Mouse (Mus musculus) MEL (cell line): ENCODE data around the gene Rdh8.

Experiments used
- CTCF ChIP-seq, 3 experiments: IDR thresholded peaks in 2 of 3; conservative IDR thresholded peaks in 1 of 3; 2 replicates each; pipeline ENCODE4 v1.5.1; 2011 to 2012; ENCODE audit warnings: low read length in 3 of 3, low read depth in 2 of 3, mild to moderate bottlenecking in 2 of 3, improper control_type of control experiment in 1 of 3, inconsistent platforms in 1 of 3, mixed read lengths in 1 of 3, moderate library complexity in 1 of 3; ENCODE audit not compliant: control insufficient read depth in 1 of 3, insufficient read depth in 1 of 3, poor library complexity in 1 of 3, severe bottlenecking in 1 of 3
- GATA1 ChIP-seq: IDR thresholded peaks from 2 replicates; pipeline ENCODE4 v1.6.1; 2011; ENCODE audit warnings: low read depth, low read length, improper control_type of control experiment
- MAFK ChIP-seq: IDR thresholded peaks from 2 replicates; pipeline ENCODE4 v1.6.1; 2011; ENCODE audit warnings: low read depth, mild to moderate bottlenecking, low read length, improper control_type of control experiment, borderline replicate concordance
- POLR2A ChIP-seq, 2 experiments: IDR thresholded peaks; 2 replicates each; pipeline ENCODE4 v1.6.1; 2011 to 2012; ENCODE audit warnings: low read length in 2 of 2, mild to moderate bottlenecking in 2 of 2, control low read depth in 1 of 2, improper control_type of control experiment in 1 of 2, low read depth in 1 of 2, moderate library complexity in 1 of 2; ENCODE audit not compliant: control insufficient read depth in 1 of 2, insufficient read depth in 1 of 2, poor library complexity in 1 of 2
- POLR2AphosphoS5 ChIP-seq: IDR thresholded peaks from 2 replicates; pipeline ENCODE4 v1.6.1; 2012; ENCODE audit warnings: low read depth, borderline replicate concordance, mild to moderate bottlenecking, inconsistent platforms, low read length, moderate library complexity, mixed read lengths
- RCOR1 ChIP-seq: IDR thresholded peaks from 2 replicates; pipeline ENCODE4 v1.6.1; 2012; ENCODE audit warnings: low read depth, mild to moderate bottlenecking, inconsistent platforms, low read length, improper control_type of control experiment
- USF2 ChIP-seq, 2 experiments: IDR thresholded peaks; 2 replicates each; pipeline ENCODE4 v1.6.1; 2011 to 2012; ENCODE audit warnings: improper control_type of control experiment in 2 of 2, low read length in 2 of 2, borderline replicate concordance in 1 of 2, inconsistent platforms in 1 of 2, low read depth in 1 of 2, mild to moderate bottlenecking in 1 of 2; ENCODE audit not compliant: insufficient read depth in 1 of 2
- ZMIZ1 ChIP-seq: IDR thresholded peaks from 2 replicates; pipeline ENCODE4 v1.6.1; 2012; ENCODE audit warnings: low read depth, mild to moderate bottlenecking, inconsistent platforms, low read length, improper control_type of control experiment, moderate library complexity

DNA sequence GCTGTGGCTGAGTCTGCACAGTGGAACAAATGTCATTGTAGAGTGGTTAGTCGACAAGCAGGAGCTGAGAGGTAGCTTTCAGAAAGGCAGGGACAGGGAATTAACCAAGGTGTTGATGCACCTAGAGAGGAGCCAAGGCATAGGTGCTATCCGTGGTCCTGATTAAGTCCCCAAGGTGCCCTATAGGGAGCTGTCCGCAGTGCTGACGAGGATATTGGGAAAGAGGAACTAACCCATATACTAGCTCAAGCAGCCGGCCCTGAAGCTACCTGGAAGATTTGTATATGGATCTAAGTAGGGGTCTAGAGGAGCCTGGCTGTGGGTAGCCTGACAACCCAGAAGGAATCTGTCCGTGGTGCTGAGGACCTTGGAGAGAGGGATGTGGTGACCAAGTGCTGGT lies 38.8 kb downstream of the Rdh8 start:
- TF ChIP-seq CTCF (IDR thresholded peaks at IDR 0.05 in 2 of 3, conservative IDR thresholded peaks at IDR 0.05 in 1 of 3; ENCODE audit: control insufficient read depth in 1 of 3, insufficient read depth in 1 of 3, low read depth in 2 of 3, low read length in 3 of 3, poor library complexity in 1 of 3, severe bottlenecking in 1 of 3), result peak in 1 of 3 experiments; percentile 35; a peak in 3 of 6 replicates
- TF ChIP-seq POLR2A (IDR thresholded peaks at IDR 0.05; ENCODE audit: control insufficient read depth in 1 of 2, insufficient read depth in 1 of 2, low read depth in 1 of 2, low read length in 2 of 2, poor library complexity in 1 of 2), result no peak
- TF ChIP-seq MAFK, result no peak
- TF ChIP-seq GATA1, result peak; percentile 59
- TF ChIP-seq USF2 (IDR thresholded peaks at IDR 0.05; ENCODE audit: borderline replicate concordance in 1 of 2, insufficient read depth in 1 of 2, low read depth in 1 of 2, low read length in 2 of 2), result no peak
- TF ChIP-seq RCOR1, result no peak
- no peak for TF ChIP-seq POLR2AphosphoS5
- TF ChIP-seq ZMIZ1, result no peak
